Mouse (Mus musculus): ENCODE data around the gene B3gnt7. TPM values are rescaled to one million over a fixed set of nuclear protein-coding genes. Genes with fewer than 3 reads are reported as not detected.

Gene B3gnt7
- polyA plus RNA-seq, 1 experiment from 2014 or later, result 6.6 TPM

DNA sequence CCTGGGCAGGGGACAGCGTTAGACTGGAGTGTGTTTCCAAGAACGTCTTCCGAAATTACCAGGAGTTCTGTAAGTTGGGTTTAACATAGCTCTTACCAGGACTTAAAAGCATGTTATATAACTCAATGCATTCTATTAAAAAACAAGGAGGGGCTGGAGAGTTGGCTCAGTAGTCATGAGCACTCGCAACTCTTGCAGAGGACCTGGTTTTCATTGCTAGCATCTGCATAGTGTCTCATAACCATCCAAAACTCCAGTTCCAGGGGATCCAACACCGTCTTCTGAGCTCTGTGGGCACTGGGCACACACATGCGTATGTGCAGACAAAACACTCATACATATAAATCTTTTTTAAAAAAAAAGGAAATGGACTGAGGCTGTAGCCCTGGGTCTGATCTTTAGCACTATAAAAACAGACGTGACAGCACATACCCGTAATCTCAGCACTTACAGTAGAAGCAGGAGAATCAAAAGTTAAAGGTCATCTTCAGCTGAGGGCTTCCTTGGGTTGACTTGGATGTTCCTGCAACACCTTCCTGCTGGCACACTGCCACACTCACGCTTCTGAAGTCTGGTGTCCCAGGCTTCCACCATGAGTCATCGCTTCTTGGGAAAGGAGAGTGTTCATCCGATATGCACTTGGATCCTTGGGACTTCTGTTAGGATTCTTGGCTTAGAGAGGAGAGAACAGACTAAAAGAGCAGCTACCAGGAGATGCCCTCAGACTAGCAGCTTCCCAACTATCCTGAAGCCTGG, 20.7 kb upstream of the B3gnt7 start:
- H3K27ac ChIP-seq, result no peak overlapping the region
- H3K36me3 ChIP-seq, result no peaks in the 10 kb centered on the region
- no peak overlapping the region for H3K4me3 ChIP-seq
- no peaks in the 10 kb centered on the region for H3K9me3 ChIP-seq
- no peak for ATAC-seq (ENCODE audit: insufficient number of reproducible peaks, insufficient read depth, low FRiP score, low TSS enrichment)
- 87% methylated on average over 11 of the region's 11 CpGs for WGBS
- no peak overlapping the region for H3K9ac ChIP-seq
- no peak overlapping the region for H3K4me2 ChIP-seq (replicated peaks)
- H3K4me1 ChIP-seq, result no peaks in the 10 kb centered on the region; the same call in 1 of the 2 replicates
- no peaks in the 10 kb centered on the region for H3K27me3 ChIP-seq

DNA sequence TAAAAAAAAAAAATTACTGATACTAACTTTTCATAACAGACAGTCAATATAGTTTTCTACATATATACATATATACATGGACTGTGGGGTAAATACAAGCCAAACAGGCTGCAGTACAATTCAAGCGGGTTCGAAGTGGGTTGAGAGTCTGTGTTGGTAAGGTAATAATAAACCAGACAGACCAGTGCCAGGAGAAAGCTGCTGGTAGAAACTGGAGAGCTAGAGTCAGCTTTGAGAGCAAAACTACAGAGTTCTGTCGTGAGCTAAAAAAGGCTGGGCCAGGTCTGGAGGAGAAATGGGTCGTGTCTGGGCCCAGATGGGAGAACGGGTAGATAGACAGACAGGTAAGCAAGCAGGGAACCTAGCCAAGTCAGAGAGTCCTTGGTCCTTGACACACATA, 18.5 kb upstream of the B3gnt7 start:
- no peak overlapping the region for H3K9ac ChIP-seq
- no peak for ATAC-seq (ENCODE audit: insufficient number of reproducible peaks, insufficient read depth, low FRiP score, low TSS enrichment)
- no peak overlapping the region for H3K27ac ChIP-seq
- H3K4me3 ChIP-seq, result no peak overlapping the region
- WGBS, result 88% methylated on average over 5 of the region's 5 CpGs
- no peak overlapping the region for H3K4me2 ChIP-seq (replicated peaks)
- no peaks in the 10 kb centered on the region for H3K27me3 ChIP-seq
- H3K9me3 ChIP-seq, result no peaks in the 10 kb centered on the region
- H3K36me3 ChIP-seq, result no peaks in the 10 kb centered on the region
- H3K4me1 ChIP-seq, result no peaks in the 10 kb centered on the region

DNA sequence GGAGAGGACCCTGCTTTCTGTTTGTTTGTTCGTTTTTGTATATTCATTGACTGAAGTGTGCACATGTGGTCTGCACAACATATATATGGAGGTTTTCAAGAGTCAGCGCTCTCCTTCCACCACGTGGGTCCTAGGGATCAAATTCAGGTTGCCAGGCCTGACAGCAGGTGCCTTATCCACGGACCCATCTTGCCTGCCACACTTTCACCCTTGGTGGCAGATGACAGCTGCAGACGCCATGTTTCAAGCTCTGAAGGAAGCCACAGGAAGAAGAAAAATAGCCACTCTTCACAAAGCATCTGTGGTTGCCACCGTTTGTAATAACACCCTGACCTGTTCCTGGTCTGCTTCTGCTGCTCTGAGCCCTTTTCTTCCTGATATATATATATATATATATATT, 17.3 kb upstream of the B3gnt7 start:
- no peak overlapping the region for H3K4me3 ChIP-seq
- H3K9ac ChIP-seq, result no peak overlapping the region
- no peak for ATAC-seq (ENCODE audit: insufficient number of reproducible peaks, insufficient read depth, low FRiP score, low TSS enrichment)
- 78% methylated on average over 6 of the region's 6 CpGs for WGBS
- H3K36me3 ChIP-seq, result no peaks in the 10 kb centered on the region
- H3K27ac ChIP-seq, result no peak overlapping the region
- H3K9me3 ChIP-seq, result no peaks in the 10 kb centered on the region
- H3K4me2 ChIP-seq (replicated peaks), result no peak overlapping the region
- no peaks in the 10 kb centered on the region for H3K27me3 ChIP-seq
- H3K4me1 ChIP-seq, result no peaks in the 10 kb centered on the region

DNA sequence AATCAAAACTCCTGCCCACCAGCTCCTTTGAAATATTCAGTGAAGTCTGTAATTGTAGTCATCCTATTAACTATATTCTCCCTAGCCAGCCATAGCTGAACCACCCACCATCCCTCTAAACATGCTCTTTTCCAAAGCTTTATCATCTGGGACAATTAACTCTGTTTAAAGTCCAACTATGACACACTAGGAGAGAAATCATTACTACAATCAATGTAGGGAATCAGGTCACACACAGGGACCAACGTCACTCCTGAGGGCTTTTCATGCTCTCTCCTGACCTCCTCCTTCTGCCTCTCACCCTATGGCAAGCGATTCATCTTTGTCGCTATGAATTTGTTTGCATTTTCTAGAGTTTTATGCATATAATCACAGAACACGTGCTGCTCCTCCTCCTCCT, 15.2 kb upstream of the B3gnt7 start:
- ATAC-seq (ENCODE audit: insufficient number of reproducible peaks, insufficient read depth, low FRiP score, low TSS enrichment), result no peak
- H3K4me2 ChIP-seq (replicated peaks), result no peak overlapping the region
- WGBS, result 83% methylated on average over 4 of the region's 4 CpGs
- no peaks in the 10 kb centered on the region for H3K9me3 ChIP-seq
- no peak overlapping the region for H3K4me3 ChIP-seq
- H3K9ac ChIP-seq, result no peak overlapping the region
- H3K27ac ChIP-seq, result no peak overlapping the region
- H3K4me1 ChIP-seq, result no peaks in the 10 kb centered on the region
- no peaks in the 10 kb centered on the region for H3K36me3 ChIP-seq
- no peaks in the 10 kb centered on the region for H3K27me3 ChIP-seq

DNA sequence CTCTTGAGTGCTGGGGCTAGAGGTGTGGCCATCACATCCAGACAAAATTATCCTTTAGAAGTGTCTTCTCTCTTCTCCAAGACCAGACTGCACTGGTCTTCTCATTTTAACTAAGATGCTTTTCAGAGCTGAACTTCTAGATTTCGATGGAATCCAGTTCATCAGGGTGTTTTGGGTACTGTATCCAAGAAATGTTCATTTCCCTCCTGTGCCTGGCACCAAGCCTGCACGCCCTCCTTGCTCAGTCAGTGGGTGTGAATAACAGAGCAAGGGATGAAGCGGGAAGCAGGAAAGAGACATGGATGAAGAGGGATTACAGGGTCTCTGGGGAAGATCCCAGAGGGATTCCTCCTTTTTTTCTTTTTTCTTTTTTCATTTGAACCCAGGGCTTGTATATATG, 12.2 kb upstream of the B3gnt7 start:
- H3K9me3 ChIP-seq, result no peaks in the 10 kb centered on the region
- no peak overlapping the region for H3K9ac ChIP-seq
- no peak overlapping the region for H3K4me3 ChIP-seq
- no peak overlapping the region for H3K4me2 ChIP-seq (replicated peaks)
- WGBS, result 64% methylated on average over 3 of the region's 3 CpGs
- 0 out of 2 replicates have a peak, but pooled peaks cover 6% of the 10 kb centered on the region for H3K4me1 ChIP-seq
- no peak overlapping the region for H3K27ac ChIP-seq
- no peaks in the 10 kb centered on the region for H3K36me3 ChIP-seq
- no peak for ATAC-seq (ENCODE audit: insufficient number of reproducible peaks, insufficient read depth, low FRiP score, low TSS enrichment)
- no peaks in the 10 kb centered on the region for H3K27me3 ChIP-seq

DNA sequence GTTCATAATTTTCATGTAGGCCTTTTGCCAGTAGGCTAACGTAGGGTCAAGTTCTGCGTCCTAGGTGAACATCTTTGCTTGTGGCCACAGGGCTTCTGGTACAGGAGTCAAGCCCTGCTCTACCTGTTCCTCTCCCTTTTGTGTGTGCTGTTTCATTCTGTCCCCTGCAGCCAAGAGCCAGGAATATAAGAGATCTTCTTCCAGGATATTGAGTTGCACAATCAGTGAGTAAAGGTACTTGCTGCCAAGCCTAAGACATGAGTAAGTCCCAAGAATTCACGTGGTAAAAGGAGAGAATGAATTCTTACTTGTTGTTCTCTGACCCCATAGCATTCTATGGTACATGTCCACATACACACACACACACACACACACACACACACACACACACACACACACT, 9.5 kb upstream of the B3gnt7 start:
- no peaks in the 10 kb centered on the region for H3K27me3 ChIP-seq
- no peak overlapping the region for H3K4me2 ChIP-seq (replicated peaks)
- ATAC-seq (ENCODE audit: insufficient number of reproducible peaks, insufficient read depth, low FRiP score, low TSS enrichment), result no peak
- no peak overlapping the region for H3K4me3 ChIP-seq
- no peaks in the 10 kb centered on the region for H3K36me3 ChIP-seq
- 88% methylated on average over 3 of the region's 3 CpGs for WGBS
- 0 out of 2 replicates have a peak, but pooled peaks cover 6% of the 10 kb centered on the region for H3K4me1 ChIP-seq
- H3K9me3 ChIP-seq, result no peaks in the 10 kb centered on the region
- H3K27ac ChIP-seq, result no peak overlapping the region
- no peak overlapping the region for H3K9ac ChIP-seq

DNA sequence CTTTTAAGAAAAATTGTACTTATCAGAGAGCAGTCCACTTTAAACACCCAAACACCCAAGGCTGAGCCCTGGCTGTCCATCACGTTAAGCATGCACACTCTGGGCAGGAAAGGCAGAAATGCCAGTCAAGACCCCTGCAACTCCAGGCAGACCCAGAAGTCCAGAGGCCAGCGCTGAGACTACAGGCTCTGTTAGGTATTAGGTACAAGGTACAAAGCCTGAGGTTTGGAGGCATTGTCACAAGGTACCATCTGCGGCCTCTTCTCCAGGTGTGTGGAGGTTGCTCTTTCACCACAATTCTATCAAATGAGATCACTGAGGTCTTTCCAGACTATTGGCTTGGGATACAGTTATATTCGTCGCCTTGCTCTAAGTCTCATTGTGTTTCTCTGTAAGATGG, 8.8 kb upstream of the B3gnt7 start:
- 0 out of 2 replicates have a peak, but pooled peaks cover 6% of the 10 kb centered on the region for H3K4me1 ChIP-seq
- no peaks in the 10 kb centered on the region for H3K36me3 ChIP-seq
- H3K9ac ChIP-seq, result no peak overlapping the region
- no peak overlapping the region for H3K4me3 ChIP-seq
- H3K9me3 ChIP-seq, result no peaks in the 10 kb centered on the region
- whole genome bisulfite sequencing, result 89% methylated on average over 5 of the region's 5 CpGs
- no peak overlapping the region for H3K27ac ChIP-seq
- no peak for ATAC-seq (ENCODE audit: insufficient number of reproducible peaks, insufficient read depth, low FRiP score, low TSS enrichment)
- H3K4me2 ChIP-seq (replicated peaks), result no peak overlapping the region
- no peaks in the 10 kb centered on the region for H3K27me3 ChIP-seq

DNA sequence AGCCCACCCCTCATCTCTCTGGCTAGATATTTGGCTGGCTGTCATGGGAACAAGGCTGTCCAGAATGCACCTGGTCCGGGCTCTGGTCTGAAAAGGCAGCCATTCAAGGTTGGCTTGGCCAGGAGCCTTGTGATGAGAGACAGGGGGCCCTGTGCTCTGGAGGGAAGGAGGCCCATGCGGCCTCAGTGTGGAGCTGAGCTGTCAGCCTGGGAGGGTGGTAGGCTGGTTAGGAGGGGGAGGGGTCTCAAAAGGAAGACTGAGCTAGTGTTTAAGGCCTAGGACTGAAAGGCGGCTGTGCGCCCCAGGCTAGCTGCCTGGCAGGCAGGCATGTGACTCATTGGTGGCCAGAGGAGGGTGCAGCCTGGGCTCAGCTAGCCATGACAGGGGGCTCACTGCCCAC, 8.2 kb upstream of the B3gnt7 start:
- Histone ChIP-seq H3K27me3 (no peaks in the 10 kb centered on the region), H3K36me3 (no peaks in the 10 kb centered on the region), H3K4me1 (0 out of 2 replicates have a peak, but pooled peaks cover 6% of the 10 kb centered on the region), H3K4me3 (no peak overlapping the region), H3K4me2 (replicated peaks) (no peak overlapping the region), H3K27ac (no peak overlapping the region), H3K9me3 (no peaks in the 10 kb centered on the region), H3K9ac (no peak overlapping the region; the same call in 1 of the 2 replicates)
- 15% methylated on average over 4 of the region's 4 CpGs for WGBS
- ATAC-seq (ENCODE audit: insufficient number of reproducible peaks, insufficient read depth, low FRiP score, low TSS enrichment), result no peak

DNA sequence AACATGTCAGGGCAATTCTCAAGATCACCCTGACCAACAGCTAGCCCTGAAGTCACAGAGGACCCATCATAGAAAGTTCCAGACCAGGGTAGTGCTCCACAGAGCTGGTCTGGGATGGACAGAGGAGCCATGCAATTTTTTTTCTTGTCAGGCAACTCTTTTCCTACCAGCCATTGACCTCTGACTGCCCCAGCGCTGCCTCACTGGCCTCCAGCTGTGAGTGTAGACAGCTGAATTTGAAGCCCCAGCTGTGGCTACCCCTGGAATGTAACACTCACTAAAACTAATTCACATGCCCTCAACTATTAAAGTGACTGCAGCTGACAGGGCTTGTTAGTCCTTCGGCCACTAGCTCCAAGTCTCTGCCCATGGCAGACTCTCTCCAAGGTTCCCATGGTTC, 2.5 kb upstream of the B3gnt7 start:
- WGBS, result 23% methylated on average over 2 of the region's 2 CpGs
- Histone ChIP-seq H3K9me3 (no peaks in the 10 kb centered on the region), H3K27me3 (peaks cover 31% of the 10 kb centered on the region), H3K9ac (no peak overlapping the region), H3K27ac (no peak overlapping the region), H3K4me1 (peaks cover 4% of the 10 kb centered on the region; the same call in 1 of the 2 replicates), H3K36me3 (no peaks in the 10 kb centered on the region), H3K4me3 (no peak overlapping the region), H3K4me2 (replicated peaks) (no peak overlapping the region)
- no peak for ATAC-seq (ENCODE audit: insufficient number of reproducible peaks, insufficient read depth, low FRiP score, low TSS enrichment)

DNA sequence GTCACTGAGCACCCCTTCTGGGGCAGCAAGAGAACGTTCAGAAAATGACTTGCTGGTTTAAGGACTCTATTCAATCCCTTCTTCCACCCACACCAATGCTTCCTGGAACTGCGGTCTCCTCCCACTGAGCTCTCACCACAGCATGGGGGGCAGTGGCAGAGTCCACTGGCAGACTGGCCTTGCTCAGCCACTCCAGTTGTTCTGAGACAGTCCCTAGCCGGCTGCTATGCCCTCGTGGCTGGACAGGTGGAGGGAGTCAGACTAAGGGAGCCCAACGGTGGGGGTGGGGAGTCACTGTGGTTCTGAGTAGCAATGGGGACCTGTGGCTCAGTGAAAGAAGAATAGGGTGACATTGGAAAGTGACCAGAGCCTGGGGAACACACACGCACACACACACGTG, 1.9 kb upstream of the B3gnt7 start:
- Histone ChIP-seq H3K36me3 (no peaks in the 10 kb centered on the region), H3K27me3 (peaks cover 34% of the 10 kb centered on the region), H3K27ac (no peak overlapping the region), H3K4me3 (no peak overlapping the region), H3K4me2 (replicated peaks) (no peak overlapping the region), H3K4me1 (peaks cover 4% of the 10 kb centered on the region; the same call in 1 of the 2 replicates), H3K9me3 (no peaks in the 10 kb centered on the region), H3K9ac (no peak overlapping the region)
- ATAC-seq (ENCODE audit: insufficient number of reproducible peaks, insufficient read depth, low FRiP score, low TSS enrichment), result no peak
- 54% methylated on average over 7 of the region's 7 CpGs for WGBS

DNA sequence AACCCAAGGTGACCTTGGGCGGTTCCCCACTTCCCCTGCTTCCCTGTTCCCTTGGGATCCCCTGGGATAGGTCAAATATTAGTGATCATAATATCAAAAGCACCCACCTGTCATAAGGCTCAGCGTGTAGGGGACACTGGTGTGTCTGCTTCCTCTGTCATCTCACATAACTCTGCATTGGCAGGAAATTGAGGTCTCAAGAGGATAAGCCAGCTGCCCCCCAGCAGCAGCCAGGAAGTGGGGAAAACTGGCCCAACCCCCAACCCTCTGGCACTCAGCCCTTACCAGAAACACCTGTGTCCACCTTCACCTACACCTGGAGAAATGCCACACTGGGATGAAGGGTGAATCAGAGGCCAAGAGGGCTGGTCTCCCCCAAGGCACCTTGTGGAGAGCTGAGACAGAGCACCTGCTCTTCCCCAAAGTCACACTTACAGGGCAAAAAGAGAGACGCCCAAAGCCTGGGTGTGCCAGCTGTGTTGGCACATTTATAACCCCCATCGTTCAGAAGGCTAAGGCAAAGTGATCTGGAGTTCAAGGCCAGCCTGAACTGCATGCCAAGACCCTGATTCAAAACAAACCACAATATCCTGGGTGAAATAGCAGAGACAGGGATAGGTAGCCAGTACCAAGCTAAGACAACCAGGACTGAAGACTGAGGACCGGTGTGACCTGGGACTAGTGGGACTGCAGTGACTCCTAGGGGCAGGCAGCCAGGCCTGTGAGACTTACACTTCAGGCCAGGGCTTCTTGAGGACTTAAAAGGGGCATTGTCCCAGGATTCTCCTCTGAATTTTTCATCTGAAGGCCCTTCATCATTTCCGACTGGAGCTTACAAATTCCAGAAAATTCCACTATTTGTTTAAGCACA, 1.2 kb upstream of the B3gnt7 start:
- Histone ChIP-seq H3K9ac (no peak overlapping the region), H3K36me3 (no peaks in the 10 kb centered on the region), H3K4me3 (no peak overlapping the region), H3K4me1 (peaks cover 4% of the 10 kb centered on the region; the same call in 1 of the 2 replicates), H3K9me3 (no peaks in the 10 kb centered on the region), H3K27ac (no peak overlapping the region), H3K27me3 (peaks cover 34% of the 10 kb centered on the region), H3K4me2 (replicated peaks) (no peak overlapping the region)
- no peak for ATAC-seq (ENCODE audit: insufficient number of reproducible peaks, insufficient read depth, low FRiP score, low TSS enrichment)
- WGBS, result 35% methylated on average over 6 of the region's 6 CpGs
